Mouse (Mus musculus): ENCODE measurements at regions not wholly inside any gene's neighbourhood (a gene's known extent, or its start where the extent isn't known, plus 50 kb on each side); places are given as distances from the start of the nearest gene placed in this dataset.

DNA sequence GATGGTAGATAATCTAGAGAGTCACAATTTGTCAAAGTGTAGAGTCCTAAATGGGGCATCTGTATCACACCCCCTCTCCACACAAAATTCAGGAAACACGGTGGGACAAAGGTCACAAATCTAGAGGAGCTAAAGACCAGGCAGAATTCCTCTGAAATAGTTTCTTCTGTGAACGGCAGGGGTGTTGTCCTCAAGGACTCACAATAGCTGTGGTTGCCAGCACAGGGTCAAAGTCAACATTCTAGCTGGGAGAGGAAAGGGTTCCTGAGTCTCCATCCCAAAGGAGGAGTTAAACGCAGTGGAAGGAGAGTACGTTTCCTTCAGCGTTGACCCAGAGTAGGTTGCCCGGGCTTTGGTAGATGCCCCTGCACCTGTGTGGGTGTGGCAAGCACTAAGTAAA, 225.5 kb upstream of the Prickle1 start:
- TF ChIP-seq ZC3H11A (IDR thresholded peaks at IDR 0.05; ENCODE audit: low read depth, low read length) = no peak
- TF ChIP-seq GABPA (IDR thresholded peaks at IDR 0.05; ENCODE audit: low read depth, low read length) = no peak
- no peak for TF ChIP-seq BHLHE40 (IDR thresholded peaks at IDR 0.05; ENCODE audit: borderline replicate concordance, low read depth, low read length)
- no peak for TF ChIP-seq MXI1 (IDR thresholded peaks at IDR 0.05; ENCODE audit: low read depth, low read length)
- TF ChIP-seq POLR2AphosphoS2 (IDR thresholded peaks at IDR 0.05; ENCODE audit: low read length) = no peak
- no peak for TF ChIP-seq USF1 (IDR thresholded peaks at IDR 0.05; ENCODE audit: low read depth, low read length)
- no peak for TF ChIP-seq POLR2A (IDR thresholded peaks at IDR 0.05; ENCODE audit: control insufficient read depth in 1 of 2, insufficient read depth in 1 of 2, low read depth in 1 of 2, low read length in 2 of 2, poor library complexity in 1 of 2)
- TF ChIP-seq RAD21 (IDR thresholded peaks at IDR 0.05; ENCODE audit: low read depth, low read length) = no peak
- no peak for TF ChIP-seq CHD2 (IDR thresholded peaks at IDR 0.05; ENCODE audit: low read length)
- no peak for TF ChIP-seq NELFE (IDR thresholded peaks at IDR 0.05; ENCODE audit: low read depth, low read length)
- no peak for TF ChIP-seq ZKSCAN1 (IDR thresholded peaks at IDR 0.05; ENCODE audit: low read depth, low read length)
- TF ChIP-seq ELF1 (IDR thresholded peaks at IDR 0.05; ENCODE audit: low read depth, low read length) = no peak
- TF ChIP-seq SIN3A (IDR thresholded peaks at IDR 0.05; ENCODE audit: low read length) = no peak
- TF ChIP-seq HCFC1 (IDR thresholded peaks at IDR 0.05; ENCODE audit: low read depth, low read length) = no peak
- Histone ChIP-seq H3K36me3 (ENCODE audit: control insufficient read depth in 1 of 2, insufficient read depth in 2 of 2, low read length in 2 of 2) (no peaks in the 10 kb centered on the region), H3K27ac (ENCODE audit: control insufficient read depth, low read depth, low read length) (no peak overlapping the region), H3K27me3 (ENCODE audit: control insufficient read depth in 1 of 2, insufficient read depth in 2 of 2, low read length in 2 of 2) (no peaks in the 10 kb centered on the region), H3K4me3 (ENCODE audit: control insufficient read depth in 1 of 2, insufficient read depth in 1 of 2, low read depth in 2 of 2, low read length in 2 of 2) (no peak overlapping the region), H3K9me3 (replicated peaks; ENCODE audit: insufficient read depth, low read length) (no peaks in the 10 kb centered on the region), H3K4me1 (ENCODE audit: control insufficient read depth in 1 of 2, insufficient read depth in 2 of 2, low read length in 2 of 2) (no peaks in the 10 kb centered on the region), H3K9ac (ENCODE audit: control insufficient read depth, low read depth, low read length, poor library complexity, severe bottlenecking) (no peak overlapping the region), H3K79me2 (ENCODE audit: control insufficient read depth, insufficient read depth, low read length, poor library complexity) (no peaks in the 10 kb centered on the region)
- DNase-seq (ENCODE audit: low read depth, low spot score) = no peak

DNA sequence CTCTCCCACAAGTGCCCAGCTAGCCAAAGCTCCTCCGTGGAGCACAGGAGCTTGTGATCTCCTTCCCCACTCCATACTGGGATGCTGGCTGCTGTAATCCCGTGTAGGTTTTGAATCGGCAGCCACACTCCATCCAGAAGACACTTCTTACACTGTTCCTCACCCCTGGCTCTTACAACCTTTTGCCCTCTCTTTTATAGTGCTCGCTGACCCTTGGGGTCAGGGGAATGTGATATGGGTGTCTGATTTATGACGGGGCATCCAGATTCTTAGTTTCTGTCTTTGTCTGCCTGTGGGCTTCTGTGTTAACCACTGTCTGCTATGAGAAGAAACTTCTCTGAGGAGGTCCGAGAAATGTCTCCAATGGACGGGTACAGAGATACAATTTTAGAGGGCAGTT, 216.3 kb upstream of the Prickle1 start:
- Histone ChIP-seq H3K9ac (ENCODE audit: control insufficient read depth, low read depth, low read length, poor library complexity, severe bottlenecking) (no peak overlapping the region), H3K27ac (ENCODE audit: control insufficient read depth, low read depth, low read length) (no peak overlapping the region), H3K79me2 (ENCODE audit: control insufficient read depth, insufficient read depth, low read length, poor library complexity) (no peaks in the 10 kb centered on the region), H3K27me3 (ENCODE audit: control insufficient read depth in 1 of 2, insufficient read depth in 2 of 2, low read length in 2 of 2) (no peaks in the 10 kb centered on the region), H3K9me3 (replicated peaks; ENCODE audit: insufficient read depth, low read length) (no peaks in the 10 kb centered on the region), H3K4me3 (ENCODE audit: control insufficient read depth in 1 of 2, insufficient read depth in 1 of 2, low read depth in 2 of 2, low read length in 2 of 2) (no peak overlapping the region), H3K36me3 (ENCODE audit: control insufficient read depth in 1 of 2, insufficient read depth in 2 of 2, low read length in 2 of 2) (no peaks in the 10 kb centered on the region), H3K4me1 (ENCODE audit: control insufficient read depth in 1 of 2, insufficient read depth in 2 of 2, low read length in 2 of 2) (no peaks in the 10 kb centered on the region)
- no peak for DNase-seq (ENCODE audit: low read depth, low spot score)
- TF ChIP-seq POLR2AphosphoS2 (IDR thresholded peaks at IDR 0.05; ENCODE audit: low read length) (no peak), BHLHE40 (IDR thresholded peaks at IDR 0.05; ENCODE audit: borderline replicate concordance, low read depth, low read length) (no peak), MYB (IDR thresholded peaks at IDR 0.05; ENCODE audit: low read depth, low read length) (no peak), MXI1 (IDR thresholded peaks at IDR 0.05; ENCODE audit: low read depth, low read length) (no peak), ELF1 (IDR thresholded peaks at IDR 0.05; ENCODE audit: low read depth, low read length) (no peak), SMC3 (IDR thresholded peaks at IDR 0.05; ENCODE audit: low read depth, low read length) (no peak), CTCF (IDR thresholded peaks at IDR 0.05 in 2 of 3, conservative IDR thresholded peaks at IDR 0.05 in 1 of 3; ENCODE audit: control insufficient read depth in 1 of 3, insufficient read depth in 1 of 3, low read depth in 2 of 3, low read length in 3 of 3, poor library complexity in 1 of 3, severe bottlenecking in 1 of 3) (no peak), MYC (IDR thresholded peaks at IDR 0.05; ENCODE audit: low read depth, low read length) (no peak), E2F4 (IDR thresholded peaks at IDR 0.05; ENCODE audit: borderline replicate concordance, low read depth, low read length) (no peak)
